Mouse (Mus musculus): ENCODE measurements around the gene Unc5cl.

The Unc5cl gene

DNA sequence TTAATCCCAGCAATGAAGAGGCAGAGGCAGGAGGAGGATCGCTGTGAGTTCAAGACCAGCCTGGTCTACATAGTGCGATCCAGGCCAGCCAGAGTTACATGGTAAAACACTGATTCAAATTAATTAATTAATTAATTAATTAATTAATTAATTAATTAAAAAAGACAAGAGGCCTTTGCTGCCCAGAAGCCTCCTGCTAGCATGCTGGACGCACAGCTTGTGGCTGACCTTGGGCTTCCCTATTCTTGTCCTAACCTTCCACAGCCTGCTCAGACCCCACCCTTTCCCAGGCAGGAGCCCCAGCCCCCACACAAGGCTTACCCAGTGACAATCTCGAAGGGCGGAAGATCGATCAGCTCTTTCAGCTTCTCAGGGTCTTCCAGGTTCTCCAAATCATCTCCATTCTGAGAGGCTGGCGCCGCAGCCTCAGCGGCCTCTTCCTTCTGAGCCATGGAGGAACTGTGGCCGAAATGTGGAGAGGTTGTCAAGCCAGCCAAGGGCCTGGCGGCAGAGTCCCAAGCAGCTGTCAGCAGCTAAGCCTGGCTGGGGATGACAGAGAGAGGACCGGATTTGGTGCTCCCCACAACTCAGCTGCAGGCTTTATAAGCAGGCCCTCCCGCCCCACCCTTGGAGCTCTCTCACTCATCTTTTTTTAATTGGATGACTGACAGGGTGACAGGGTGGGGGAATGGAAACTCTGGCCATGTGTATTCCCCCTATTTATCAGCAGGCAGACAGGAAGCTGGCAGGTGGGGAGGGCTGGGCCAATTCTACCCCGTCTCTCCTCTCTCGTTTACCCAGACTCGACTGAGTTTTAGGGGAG, 22.3 kb upstream of the Unc5cl start, which contains the start of gene Apobec2:
Gene Apobec2, minus strand, starts transcription at position 773 of the 823 bp plus-strand sequence.
- no peak for DNase-seq

DNA sequence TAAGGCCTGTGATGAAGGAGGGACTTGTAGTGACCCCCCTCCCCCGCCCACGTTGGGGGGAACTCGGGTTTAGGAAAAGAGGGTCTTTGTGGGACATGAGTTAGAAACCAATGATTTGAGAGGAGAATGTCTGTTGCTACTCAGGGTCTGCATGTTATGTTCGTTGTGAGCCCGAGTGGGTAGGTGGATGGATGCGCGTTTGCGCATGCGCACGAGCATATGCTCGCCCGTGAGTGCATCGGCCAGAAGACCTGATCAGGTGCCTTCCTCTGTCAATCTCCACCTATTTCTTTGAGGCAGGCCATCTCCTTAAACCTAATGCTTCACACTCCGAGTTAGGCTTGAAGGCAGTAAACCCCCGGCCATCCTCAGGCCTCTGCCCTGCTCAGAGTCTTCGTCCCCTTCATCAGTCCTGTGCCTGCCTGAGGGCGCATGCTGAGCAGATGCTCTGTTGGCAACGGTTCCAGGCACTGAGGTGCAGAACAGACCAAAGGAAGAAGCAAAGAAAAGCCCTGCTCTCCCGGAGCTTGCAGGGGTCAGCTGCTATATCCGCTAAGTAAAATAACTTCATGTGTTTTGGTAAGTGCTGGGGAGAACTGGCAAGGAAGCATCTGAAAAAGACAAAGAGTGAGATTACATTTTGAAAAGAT, 21.6 kb upstream of the Unc5cl start:
- DNase-seq = no peak

GRCm38 (mm10) chr17:48433689-48434330, 20.9 kb upstream of the Unc5cl start:
- DNase-seq = no peak

DNA sequence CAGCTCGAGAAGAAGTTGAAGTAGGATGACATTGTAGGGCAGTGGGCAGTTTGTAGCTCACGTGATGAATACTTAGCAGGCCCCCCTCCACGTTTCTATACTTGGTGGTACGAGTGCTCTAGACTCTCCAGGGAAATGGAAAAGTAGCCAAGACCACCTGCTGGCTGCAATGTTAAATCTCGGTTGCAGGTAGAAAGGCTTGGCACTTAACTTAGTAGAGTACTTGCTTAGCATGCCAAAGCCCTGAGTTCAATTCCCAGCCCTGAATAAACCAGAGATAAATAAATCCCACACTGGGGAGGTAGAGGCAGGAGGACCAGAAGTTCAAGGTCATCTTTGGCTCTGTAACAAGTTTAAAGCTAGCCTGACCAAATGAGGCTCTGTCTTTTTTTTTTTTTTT, 20.2 kb upstream of the Unc5cl start:
- no peak for DNase-seq

GRCm38 (mm10) chr17:48436487-48436886, 18.2 kb upstream of the Unc5cl start:
- no peak for DNase-seq

GRCm38 (mm10) chr17:48437421-48437911, 17.2 kb upstream of the Unc5cl start:
- no peak for DNase-seq

GRCm38 (mm10) chr17:48442745-48443457, 11.8 kb upstream of the Unc5cl start:
- DNase-seq = no peak

- DNase-seq = no peak
Observed at GRCm38 (mm10) chr17:48443542-48444145, 11.1 kb upstream of the Unc5cl start.

DNA sequence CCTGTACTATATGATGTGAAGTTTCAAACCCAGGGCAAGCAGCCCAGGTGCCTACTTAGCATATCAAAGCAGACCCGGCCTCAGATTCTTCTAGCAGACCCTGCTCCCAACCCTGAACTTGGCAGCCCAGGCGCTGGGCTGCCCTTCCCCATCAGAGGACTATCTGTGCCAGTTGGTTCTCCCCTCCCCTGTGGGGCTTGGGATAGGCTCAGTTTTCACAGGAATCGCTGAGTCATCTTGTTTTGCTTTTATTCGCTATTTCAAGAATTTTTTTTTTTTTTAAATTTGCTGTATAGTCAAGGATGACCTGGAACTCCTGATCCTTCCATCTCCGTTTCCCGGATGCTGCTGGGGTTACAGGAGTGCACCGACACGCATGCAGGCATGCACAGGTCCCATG, 7.0 kb upstream of the Unc5cl start:
- DNase-seq = no peak

DNA sequence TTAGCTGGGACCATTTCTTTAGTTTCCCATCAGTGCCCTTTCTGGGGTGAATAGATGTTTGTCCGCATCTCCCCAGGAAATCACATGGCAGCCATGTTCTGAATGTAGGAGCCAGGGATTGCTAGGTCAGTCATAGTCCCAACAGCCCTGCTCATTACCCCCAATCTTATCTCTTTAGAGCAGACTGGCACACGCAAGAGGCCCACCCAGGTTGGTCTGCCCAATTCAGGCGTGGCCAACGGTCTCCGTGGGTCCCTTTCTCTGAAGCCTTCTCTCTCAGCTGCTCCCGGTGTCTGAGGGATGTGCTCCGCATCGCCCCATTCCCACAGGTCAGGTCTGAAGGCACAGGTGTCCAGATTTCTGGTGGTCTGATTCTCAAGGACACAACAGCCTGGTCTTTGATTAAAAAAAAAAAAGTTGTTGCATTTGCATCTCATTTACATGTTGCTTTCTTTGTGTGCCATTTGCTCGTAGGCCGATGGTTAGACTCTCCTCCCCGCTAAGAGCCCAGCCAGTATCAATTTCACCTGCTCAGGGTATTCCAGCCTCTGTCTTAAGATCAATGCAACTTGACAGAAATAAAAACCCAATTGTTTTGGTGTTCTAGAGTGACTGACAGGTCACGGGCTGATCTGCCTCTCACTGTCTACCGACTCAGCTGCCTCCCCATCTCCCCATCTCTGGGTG, 3.9 kb upstream of the Unc5cl start:
- DNase-seq = no peak

DNA sequence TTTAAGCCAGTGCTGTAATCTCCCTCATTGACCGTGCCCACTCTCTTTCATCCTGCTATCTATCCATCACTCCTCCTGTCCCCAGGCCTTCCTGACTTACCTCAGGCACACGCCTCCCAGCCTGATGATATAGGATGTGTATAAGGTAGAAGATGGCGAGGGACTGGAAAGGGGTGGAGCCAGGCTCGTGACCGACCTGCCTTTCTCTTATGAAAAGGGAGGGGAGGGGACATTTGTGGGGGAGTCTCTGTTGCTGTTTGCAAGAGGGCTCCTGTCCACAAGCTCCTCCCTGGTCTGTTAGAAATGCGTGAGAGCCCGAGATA, 3.4 kb upstream of the Unc5cl start, which contains the start of gene Tspo2:
Gene Tspo2, minus strand, starts transcription at position 170 of the 323 bp plus-strand sequence.
- DNase-seq = no peak

DNA sequence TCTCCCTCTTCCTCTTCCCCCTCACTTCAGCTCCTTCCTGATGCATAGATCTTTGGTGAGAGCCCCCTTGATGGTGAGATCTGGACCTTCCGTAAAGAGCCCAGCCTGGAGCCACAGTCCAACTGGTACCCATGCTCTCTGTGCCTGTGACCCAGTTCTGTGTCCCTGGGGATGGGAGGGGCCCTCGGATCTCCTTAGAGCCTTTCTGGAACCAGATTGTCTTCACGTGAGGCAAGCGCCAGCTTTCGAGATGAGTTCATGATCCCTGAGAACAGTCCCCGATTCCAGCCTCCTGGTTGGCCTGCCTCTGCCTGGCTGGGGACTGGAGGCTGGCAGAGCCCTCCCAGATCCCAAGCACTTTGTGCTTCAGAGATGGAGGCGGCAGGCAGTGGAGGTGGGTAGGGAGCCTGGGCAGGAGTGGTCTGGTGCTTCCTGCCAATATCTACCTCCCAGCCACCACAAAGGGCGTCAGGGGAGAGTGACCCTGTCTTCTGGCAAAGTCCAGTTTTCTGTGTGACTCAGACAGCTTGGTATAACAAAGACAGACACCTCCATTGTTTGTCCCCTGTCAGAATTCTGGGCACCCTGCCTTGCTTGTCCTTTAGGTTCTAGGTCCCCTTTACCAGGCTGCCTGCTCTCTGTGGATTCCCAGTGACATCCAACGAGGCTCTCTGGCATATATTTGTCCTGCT, 2.8 kb upstream of the Unc5cl start:
- no peak for DNase-seq

DNA sequence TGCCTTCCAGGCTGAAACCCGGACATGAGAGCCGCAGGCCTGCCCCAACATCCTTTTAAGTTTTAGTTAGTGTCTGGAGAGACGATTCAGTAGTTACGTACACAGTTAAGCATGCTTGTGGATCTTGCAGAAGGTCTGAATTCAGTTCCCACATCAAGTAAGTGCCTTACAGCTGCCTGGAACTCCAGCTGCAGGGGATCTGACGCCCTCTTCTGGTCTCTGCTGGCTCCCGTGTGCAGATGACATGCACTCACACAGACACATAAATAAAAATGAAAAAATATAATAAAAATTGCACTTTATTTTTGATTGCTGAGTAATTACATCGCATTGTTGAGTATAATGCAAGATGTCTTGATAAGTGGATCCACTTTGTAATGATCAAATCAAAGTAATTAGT, 1.2 kb upstream of the Unc5cl start:
- DNase-seq = no peak

GRCm38 (mm10) chr17:48454190-48454589, 511 bp upstream of the Unc5cl start:
- no peak for DNase-seq

- no peak for DNase-seq
Observed at GRCm38 (mm10) chr17:48455955-48456354, 1.3 kb downstream of the Unc5cl start.

- DNase-seq = no peak
Observed at GRCm38 (mm10) chr17:48457971-48458653, 3.4 kb downstream of the Unc5cl start.

DNA sequence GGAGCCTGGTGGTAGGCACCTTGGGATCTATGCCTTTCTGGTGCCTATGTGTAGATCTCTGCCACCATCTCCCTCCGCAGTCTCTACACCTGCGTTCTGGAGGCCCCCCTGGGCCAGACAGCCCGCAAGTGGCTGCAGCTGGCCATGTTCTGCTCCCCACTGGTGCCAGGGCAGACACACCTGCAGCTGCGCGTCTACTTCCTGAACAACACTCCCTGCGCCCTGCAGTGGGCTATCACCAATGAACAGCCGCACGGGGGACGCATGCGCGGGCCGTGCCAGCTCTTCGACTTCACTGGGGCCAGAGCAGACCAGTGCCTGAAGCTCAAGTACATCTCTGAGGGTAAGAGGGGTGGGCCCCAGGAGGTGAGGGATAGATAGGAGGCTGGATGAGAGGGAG, 7.4 kb downstream of the Unc5cl start:
- DNase-seq = no peak

- DNase-seq = no peak
Observed at GRCm38 (mm10) chr17:48463391-48463790, 8.7 kb downstream of the Unc5cl start.

DNA sequence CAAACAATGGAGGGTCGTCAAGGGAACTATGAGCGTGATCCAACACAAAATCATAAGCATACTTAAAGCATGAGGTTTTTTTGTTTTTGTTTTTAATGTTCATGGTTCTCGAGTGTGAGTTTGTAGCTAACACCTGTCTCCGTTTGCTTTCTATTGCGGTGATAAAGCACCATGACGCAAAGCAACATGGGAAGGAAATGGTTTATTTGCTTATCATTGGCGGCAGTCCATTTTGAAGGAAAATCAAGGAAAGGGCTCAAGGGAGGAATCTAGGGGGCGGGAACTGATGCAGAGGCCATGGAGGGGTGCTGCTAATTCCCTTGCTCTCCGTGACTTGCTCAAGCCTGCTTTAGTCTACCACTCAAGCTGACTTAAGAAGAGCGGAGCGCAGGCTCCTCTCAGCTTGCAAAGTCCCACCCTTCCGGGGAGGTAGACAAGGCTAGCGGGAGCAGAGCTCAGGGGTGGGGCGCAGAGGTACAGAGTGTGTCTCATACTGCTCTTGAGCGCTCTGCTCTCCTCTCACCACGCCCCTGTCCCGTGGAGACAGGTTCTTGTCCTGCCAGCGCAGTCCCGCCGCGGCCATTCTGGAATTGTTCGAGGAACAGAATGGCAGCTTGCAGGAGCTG, 12.2 kb downstream of the Unc5cl start:
- DNase-seq = no peak
